Mouse (Mus musculus): ENCODE measurements around the gene Cnnm2.
"Not testable (repeated sequence)": the region's sequence is repeated elsewhere in the genome, so short reads cannot be mapped to it uniquely, and the experiment has no call there.

Cnnm2 gene

GRCm38 (mm10) chr19:46760375-46761160 is 828 bp upstream of the Cnnm2 start:
- peak; percentile 92 for DNase-seq

GRCm38 (mm10) chr19:46761971-46762290 is 535 bp downstream of the Cnnm2 start:
- DNase-seq: no peak

GRCm38 (mm10) chr19:46762291-46762991 is 1.0 kb downstream of the Cnnm2 start:
- peak; percentile 47 for DNase-seq

- peak; percentile 44 for DNase-seq
Measured at GRCm38 (mm10) chr19:46762992-46763342, 1.6 kb downstream of the Cnnm2 start.

GRCm38 (mm10) chr19:46763356-46763755 is 2.0 kb downstream of the Cnnm2 start:
- no peak for DNase-seq

GRCm38 (mm10) chr19:46763932-46764762 is 2.8 kb downstream of the Cnnm2 start:
- no peak for DNase-seq

- no peak for DNase-seq
Measured at GRCm38 (mm10) chr19:46764763-46765117, 3.3 kb downstream of the Cnnm2 start.

- DNase-seq: no peak
Measured at GRCm38 (mm10) chr19:46766125-46766524, 4.7 kb downstream of the Cnnm2 start.

- no peak for DNase-seq
Measured at GRCm38 (mm10) chr19:46769759-46770158, 8.4 kb downstream of the Cnnm2 start.

GRCm38 (mm10) chr19:46771801-46772200 is 10.4 kb downstream of the Cnnm2 start:
- DNase-seq: no peak

- no peak for DNase-seq
Measured at GRCm38 (mm10) chr19:46776391-46776790, 15.0 kb downstream of the Cnnm2 start.

- DNase-seq: no peak
Measured at GRCm38 (mm10) chr19:46776850-46777249, 15.5 kb downstream of the Cnnm2 start.

GRCm38 (mm10) chr19:46777928-46778680 is 16.7 kb downstream of the Cnnm2 start:
- DNase-seq: no peak

- DNase-seq: not testable (repeated sequence)
Measured at GRCm38 (mm10) chr19:46779130-46779529, 17.7 kb downstream of the Cnnm2 start.

GRCm38 (mm10) chr19:46784038-46784437 is 22.6 kb downstream of the Cnnm2 start:
- no peak for DNase-seq

GRCm38 (mm10) chr19:46784502-46784901 is 23.1 kb downstream of the Cnnm2 start:
- DNase-seq: no peak

GRCm38 (mm10) chr19:46785633-46786032 is 24.2 kb downstream of the Cnnm2 start:
- DNase-seq: no peak

GRCm38 (mm10) chr19:46789782-46790181 is 28.4 kb downstream of the Cnnm2 start:
- no peak for DNase-seq

GRCm38 (mm10) chr19:46791360-46791759 is 30.0 kb downstream of the Cnnm2 start:
- DNase-seq: no peak

GRCm38 (mm10) chr19:46791921-46792320 is 30.5 kb downstream of the Cnnm2 start:
- no peak for DNase-seq

- DNase-seq: no peak
Measured at GRCm38 (mm10) chr19:46792480-46792879, 31.1 kb downstream of the Cnnm2 start.

- no peak for DNase-seq
Measured at GRCm38 (mm10) chr19:46794181-46794580, 32.8 kb downstream of the Cnnm2 start.

All from kidney, adult 18-20 months (tissue).